Mouse (Mus musculus) testis, adult 2 months (tissue): ENCODE data around the gene Cmss1.

Experiments
- CTCF ChIP-seq: fragments of 200-500 bp; IDR thresholded peaks from 2 replicates; pipeline ENCODE4 v1.5.1; 2012; ENCODE audit warnings: low read depth, mild to moderate bottlenecking, inconsistent platforms, low read length, moderate library complexity; ENCODE audit not compliant: control insufficient read depth, insufficient read depth, insufficient replicate concordance
- POLR2A ChIP-seq: fragments of 200-500 bp; IDR thresholded peaks from 2 replicates; pipeline ENCODE4 v1.6.1; 2012; ENCODE audit warnings: low read depth, mild to moderate bottlenecking, inconsistent platforms, low read length, moderate library complexity; ENCODE audit not compliant: control insufficient read depth

DNA sequence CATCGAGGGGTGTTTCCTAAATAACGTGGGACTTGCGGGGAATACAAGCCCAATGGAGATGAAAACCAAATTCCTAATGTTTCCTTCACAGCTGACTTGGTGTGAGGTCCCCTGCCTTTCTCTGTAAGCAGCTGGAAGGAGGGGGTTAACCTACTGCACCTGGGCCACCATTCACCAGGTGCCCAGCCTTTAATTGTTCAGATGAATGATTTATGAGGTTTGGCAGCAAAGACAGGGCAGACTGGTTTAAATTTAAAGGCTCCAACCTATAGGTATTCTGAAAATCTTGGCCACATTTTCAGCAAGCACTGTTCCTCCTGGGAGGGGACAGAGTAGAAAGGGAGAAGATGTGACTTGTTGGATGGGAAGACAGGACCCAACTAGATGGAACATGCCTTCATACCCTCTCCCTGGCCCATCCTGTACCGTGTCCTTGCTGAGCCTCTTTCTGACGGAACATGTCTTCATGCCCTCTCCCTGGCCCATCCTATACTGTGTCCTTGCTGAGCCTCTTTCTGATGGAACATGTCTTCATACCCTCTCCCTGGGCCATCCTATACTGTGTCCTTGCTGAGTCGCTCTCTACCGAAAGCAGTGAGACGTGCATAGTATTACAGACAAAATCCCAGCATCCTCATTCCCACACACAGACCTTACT, 152.4 kb downstream of the Cmss1 start:
- TF ChIP-seq CTCF, result no peak
- TF ChIP-seq POLR2A, result no peak
